Mouse (Mus musculus): ENCODE results near the gene Ccl6. TPM values are rescaled to one million over a fixed set of nuclear protein-coding genes. Genes with fewer than 3 reads are reported as not detected.

Ccl6 gene
- total RNA-seq, 1 experiment from 2014 or later: 6.3 TPM

DNA sequence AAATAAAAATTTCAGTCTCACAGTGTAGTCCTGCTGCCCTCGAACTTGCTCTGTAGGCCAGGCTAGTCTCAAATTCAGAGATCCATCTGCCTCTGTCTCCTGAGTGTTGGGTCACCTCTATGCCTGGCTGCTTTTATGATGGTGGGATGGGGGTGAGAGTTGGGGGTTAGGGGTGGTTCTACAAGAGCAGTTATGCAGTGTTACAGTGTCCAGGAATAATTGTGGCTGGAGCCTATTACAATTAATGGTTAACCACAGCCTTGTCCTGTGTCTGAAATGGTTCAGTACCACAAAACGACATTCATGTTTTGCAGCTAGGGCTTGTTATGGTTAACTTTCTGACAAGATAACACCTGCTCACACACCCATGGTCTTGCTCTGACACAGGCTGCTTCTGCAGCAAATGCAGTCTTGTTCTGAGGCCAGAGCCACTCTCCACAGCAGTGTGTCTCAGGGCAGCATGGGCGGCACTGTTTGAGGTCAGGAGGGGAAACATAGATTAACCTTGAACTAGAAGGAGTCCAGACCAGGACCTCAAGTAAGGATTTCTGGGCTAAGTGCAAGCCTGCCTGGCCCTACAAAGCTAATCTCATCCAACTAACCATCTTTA is 54.1 kb downstream of the Ccl6 start:
- no peak for ATAC-seq (replicated peaks in 1 of 2; ENCODE audit: insufficient read depth in 1 of 2, low FRiP score in 2 of 2, low TSS enrichment in 1 of 2, low read depth in 1 of 2, poor library complexity in 2 of 2, severe bottlenecking in 2 of 2)

Other genes with a start within 250 kb of the Ccl6 start
- not detected in 2 replicates for gene Rasl10b, start 183.9 kb downstream of the Ccl6 start, total RNA-seq (2017)
- gene Gas2l2, start 163.6 kb downstream of the Ccl6 start, total RNA-seq (2017): not detected in 2 replicates
- 10.5 and 17.7 TPM in 2 replicates for gene 1700020L24Rik, start 155.4 kb downstream of the Ccl6 start, total RNA-seq (2017)
- gene Mmp28, start 130.0 kb downstream of the Ccl6 start, total RNA-seq (2017): 1.4 and 2.4 TPM in 2 replicates
- 41.5 and 69.0 TPM in 2 replicates for gene Taf15, start 120.0 kb downstream of the Ccl6 start, total RNA-seq (2017)
- gene Heatr9, start 70.9 kb downstream of the Ccl6 start, total RNA-seq (2017): not detected in 2 replicates
- gene Ccl5, start 62.6 kb downstream of the Ccl6 start, total RNA-seq (2017): 4.7 and 5.3 TPM in 2 replicates
- 37.3 and 43.8 TPM in 2 replicates for gene Ccl9, start 14.5 kb downstream of the Ccl6 start, total RNA-seq (2017)
- 9.7 TPM in 1 of 2 replicates, not detected in the other for gene Rpl9-ps1, start 52.5 kb upstream of the Ccl6 start, total RNA-seq (2017)
- gene Ccl3, start 56.3 kb upstream of the Ccl6 start, total RNA-seq (2017): 333 and 445 TPM in 2 replicates
- gene Ccl4, start 69.5 kb upstream of the Ccl6 start, total RNA-seq (2017): 160 and 215 TPM in 2 replicates
- gene Wfdc17, start 110.9 kb upstream of the Ccl6 start, total RNA-seq (2017): 54.2 and 80.5 TPM in 2 replicates
- gene Wfdc18, start 115.9 kb upstream of the Ccl6 start, total RNA-seq (2017): 6.6 and 15.4 TPM in 2 replicates
- 44.6 and 220 TPM in 2 replicates for gene Wfdc21, start 153.9 kb upstream of the Ccl6 start, total RNA-seq (2017)
- gene Heatr6, start 160.6 kb upstream of the Ccl6 start, total RNA-seq (2017): 14.7 and 16.0 TPM in 2 replicates